Mouse (Mus musculus) E14TG2a.4 (cell line): ENCODE results near the gene Wwc2.
A peak's percentile ranks its signal among the peaks of the same experiment; 100 is the strongest.

Experiments
- H3K27me3 ChIP-seq: 2 replicates; pipeline ENCODE4 v1.6.1; 2014; ENCODE audit warnings: low read length, control low read depth; ENCODE audit not compliant: insufficient read depth
- H3K36me3 ChIP-seq: 2 replicates; pipeline ENCODE4 v1.6.1; 2014; ENCODE audit warnings: low read length, control low read depth; ENCODE audit not compliant: insufficient read depth
- H3K4me1 ChIP-seq: replicated peaks from 2 replicates; pipeline ENCODE4 v1.6.1; 2014; ENCODE audit warnings: low read depth, low read length, control low read depth
- H3K4me3 ChIP-seq: replicated peaks from 2 replicates; pipeline ENCODE4 v1.5.1; 2014; ENCODE audit warnings: mild to moderate bottlenecking, low read length
- H3K9me3 ChIP-seq: 2 replicates; pipeline ENCODE4 v1.6.1; 2014; ENCODE audit warnings: low read length, control low read depth
- CTCF ChIP-seq: conservative IDR thresholded peaks from 2 replicates; pipeline ENCODE4 v1.5.1; 2014; ENCODE audit warnings: low read length
- NANOG ChIP-seq: IDR thresholded peaks from 2 replicates; pipeline ENCODE4 v1.6.1; 2014; ENCODE audit warnings: borderline replicate concordance, low read length, mixed read lengths
- POU5F1 ChIP-seq: IDR thresholded peaks from 2 replicates; pipeline ENCODE4 v1.6.1; 2014; ENCODE audit warnings: low read length, borderline replicate concordance

Wwc2 gene

GRCm38 (mm10) chr8:47985243-47985642 lies 5.5 kb downstream of the Wwc2 start:
- Histone ChIP-seq H3K4me1 (peaks cover 66% of the 10 kb centered on the region), H3K27me3 (peaks cover 6% of the 10 kb centered on the region), H3K9me3 (no peaks in the 10 kb centered on the region), H3K36me3 (peaks cover 3% of the 10 kb centered on the region; the same call in 1 of the 2 replicates), H3K4me3 (no peak overlapping the region)
- TF ChIP-seq NANOG (no peak), POU5F1 (no peak), CTCF (no peak)

GRCm38 (mm10) chr8:47981075-47981474 lies 9.6 kb downstream of the Wwc2 start:
- peaks cover 3% of the 10 kb centered on the region; the same call in 1 of the 2 replicates for H3K36me3 ChIP-seq
- H3K27me3 ChIP-seq: no peaks in the 10 kb centered on the region
- H3K4me3 ChIP-seq: no peak overlapping the region
- peaks cover 62% of the 10 kb centered on the region for H3K4me1 ChIP-seq
- H3K9me3 ChIP-seq: no peaks in the 10 kb centered on the region
- TF ChIP-seq NANOG: no peak
- TF ChIP-seq POU5F1: no peak
- no peak for TF ChIP-seq CTCF

GRCm38 (mm10) chr8:47979876-47980275 lies 10.8 kb downstream of the Wwc2 start:
- no peak overlapping the region; the same call in 1 of the 2 replicates for H3K4me3 ChIP-seq
- TF ChIP-seq POU5F1 (no peak), CTCF (no peak), NANOG (no peak)
- H3K9me3 ChIP-seq: no peaks in the 10 kb centered on the region
- peaks cover 59% of the 10 kb centered on the region for H3K4me1 ChIP-seq
- peaks cover 3% of the 10 kb centered on the region; the same call in 1 of the 2 replicates for H3K36me3 ChIP-seq
- H3K27me3 ChIP-seq: no peaks in the 10 kb centered on the region

GRCm38 (mm10) chr8:47978755-47979154 lies 12.0 kb downstream of the Wwc2 start:
- peak; percentile 91 for TF ChIP-seq CTCF
- no peak for TF ChIP-seq POU5F1
- Histone ChIP-seq H3K36me3 (peaks cover 3% of the 10 kb centered on the region; the same call in 1 of the 2 replicates), H3K9me3 (no peaks in the 10 kb centered on the region), H3K27me3 (no peaks in the 10 kb centered on the region), H3K4me1 (peaks cover 61% of the 10 kb centered on the region), H3K4me3 (no peak overlapping the region)

GRCm38 (mm10) chr8:47974963-47975314 lies 15.8 kb downstream of the Wwc2 start:
- peak overlapping the region; percentile 69 for H3K4me3 ChIP-seq
- peaks cover 47% of the 10 kb centered on the region for H3K4me1 ChIP-seq
- H3K27me3 ChIP-seq: no peaks in the 10 kb centered on the region
- no peaks in the 10 kb centered on the region for H3K9me3 ChIP-seq
- H3K36me3 ChIP-seq: no peaks in the 10 kb centered on the region
- TF ChIP-seq POU5F1 (no peak), CTCF (no peak), NANOG (no peak)

- no peaks in the 10 kb centered on the region for H3K9me3 ChIP-seq
- H3K4me1 ChIP-seq: peaks cover 47% of the 10 kb centered on the region
- H3K4me3 ChIP-seq: peak overlapping the region; percentile 69
- TF ChIP-seq CTCF (no peak), NANOG (no peak), POU5F1 (no peak)
- no peaks in the 10 kb centered on the region for H3K36me3 ChIP-seq
- H3K27me3 ChIP-seq: no peaks in the 10 kb centered on the region
Measured at GRCm38 (mm10) chr8:47974138-47974962, 16.4 kb downstream of the Wwc2 start.

- Histone ChIP-seq H3K9me3 (no peaks in the 10 kb centered on the region), H3K4me3 (no peak overlapping the region), H3K27me3 (no peaks in the 10 kb centered on the region), H3K36me3 (no peaks in the 10 kb centered on the region; the same call in 1 of the 2 replicates), H3K4me1 (peaks cover 39% of the 10 kb centered on the region)
- TF ChIP-seq CTCF: no peak
- TF ChIP-seq NANOG: no peak
- no peak for TF ChIP-seq POU5F1
Measured at GRCm38 (mm10) chr8:47971121-47971520, 19.6 kb downstream of the Wwc2 start.

GRCm38 (mm10) chr8:47970576-47970975 lies 20.1 kb downstream of the Wwc2 start:
- no peaks in the 10 kb centered on the region for H3K27me3 ChIP-seq

More at GRCm38 (mm10) chr8:47970576-47970975, 20.1 kb downstream of the Wwc2 start:
- H3K9me3 ChIP-seq: no peaks in the 10 kb centered on the region
- TF ChIP-seq POU5F1 (no peak), CTCF (no peak)
- H3K4me1 ChIP-seq: peaks cover 38% of the 10 kb centered on the region
- H3K36me3 ChIP-seq: no peaks in the 10 kb centered on the region; the same call in 1 of the 2 replicates
- H3K4me3 ChIP-seq: no peak overlapping the region
